Mouse (Mus musculus): ENCODE results near the gene Sertad1. TPM values are rescaled to one million over a fixed set of nuclear protein-coding genes. Genes with fewer than 3 reads are reported as not detected.
A peak's percentile ranks its signal among the peaks of the same experiment; 100 is the strongest.

The Sertad1 gene
- polyA plus RNA-seq, 1 experiment from 2014 or later = 36.7 TPM

DNA sequence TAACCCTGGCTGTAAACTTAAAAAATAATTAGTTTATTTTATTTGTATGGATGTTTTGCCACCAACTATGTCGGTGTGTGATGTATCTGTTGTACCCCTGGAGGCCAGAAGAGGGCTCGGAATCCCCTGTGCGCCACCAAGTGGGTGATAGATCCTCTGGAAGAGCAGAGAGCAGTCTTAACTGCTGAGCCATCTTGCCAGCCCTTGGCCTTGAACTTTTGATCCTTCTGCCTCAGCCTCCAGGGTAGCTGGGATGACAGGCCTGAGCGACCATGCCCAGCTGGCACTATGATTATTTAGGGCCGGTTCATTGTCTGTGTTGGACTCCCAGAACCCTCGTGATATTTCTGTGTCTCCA, 21.9 kb downstream of the Sertad1 start:
- ATAC-seq (ENCODE audit: insufficient read depth, low FRiP score, low read depth) = peak; percentile 57
- no peaks in the 10 kb centered on the region for H3K9me3 ChIP-seq
- H3K27me3 ChIP-seq (replicated peaks) = no peaks in the 10 kb centered on the region
- no peaks in the 10 kb centered on the region for H3K36me3 ChIP-seq
- H3K4me3 ChIP-seq (replicated peaks) = peak overlapping the region; percentile 58
- peak overlapping the region; percentile 68 for H3K4me2 ChIP-seq
- H3K27ac ChIP-seq = peak overlapping the region; percentile 100
- H3K4me1 ChIP-seq = peaks cover 13% of the 10 kb centered on the region
- H3K9ac ChIP-seq = no peak overlapping the region
- WGBS = 18% methylated on average over 6 of the region's 6 CpGs

DNA sequence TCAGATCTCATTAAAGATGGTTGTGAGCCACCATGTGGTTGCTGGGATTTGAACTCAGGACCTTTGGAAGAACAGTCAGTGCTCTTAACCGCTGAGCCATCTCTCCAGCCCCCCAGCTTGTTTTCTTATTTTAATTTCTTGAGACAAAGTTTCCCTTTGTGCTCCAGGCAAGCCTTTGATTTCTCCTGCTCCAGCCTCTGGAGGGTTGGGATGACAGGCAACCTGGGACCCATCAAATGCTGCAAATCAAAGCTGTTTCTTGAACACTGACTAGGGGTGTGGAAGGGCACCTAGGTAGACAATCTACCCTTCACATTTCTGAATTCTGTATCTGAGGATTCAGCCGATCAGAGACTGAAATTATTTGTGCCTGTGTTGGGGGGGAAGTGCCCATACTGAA, 24.1 kb downstream of the Sertad1 start:
- H3K9ac ChIP-seq = no peak overlapping the region
- no peak overlapping the region for H3K4me3 ChIP-seq (replicated peaks)
- ATAC-seq (ENCODE audit: insufficient read depth, low FRiP score, low read depth) = no peak
- WGBS = 89% methylated on average over 2 of the region's 2 CpGs
- H3K27ac ChIP-seq = no peak overlapping the region
- H3K9me3 ChIP-seq = no peaks in the 10 kb centered on the region
- peaks cover 13% of the 10 kb centered on the region for H3K4me1 ChIP-seq
- no peak overlapping the region for H3K4me2 ChIP-seq
- H3K36me3 ChIP-seq = no peaks in the 10 kb centered on the region
- H3K27me3 ChIP-seq (replicated peaks) = no peaks in the 10 kb centered on the region

DNA sequence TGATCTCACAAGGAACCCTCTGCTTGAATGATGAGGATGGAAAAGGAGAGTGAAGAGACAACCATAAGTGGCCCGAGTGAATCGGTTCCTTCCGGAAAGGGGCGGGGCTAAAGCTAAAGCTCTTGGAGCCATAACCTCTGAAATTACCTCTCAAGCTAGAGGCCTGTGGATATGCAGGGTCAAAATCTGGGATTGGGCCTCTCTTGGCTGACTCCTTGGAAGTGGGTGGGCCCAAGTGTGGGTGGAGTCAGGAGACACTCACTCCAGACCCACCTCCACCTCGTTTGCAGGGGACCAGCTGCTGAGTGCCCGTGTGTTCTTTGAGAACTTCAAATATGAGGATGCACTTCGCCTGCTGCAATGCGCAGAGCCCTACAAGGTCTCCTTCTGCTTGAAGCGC, 28.3 kb downstream of the Sertad1 start:
- whole genome bisulfite sequencing = 68% methylated on average over 9 of the region's 9 CpGs
- no peaks in the 10 kb centered on the region for H3K36me3 ChIP-seq
- H3K27ac ChIP-seq = no peak overlapping the region
- H3K27me3 ChIP-seq (replicated peaks) = no peaks in the 10 kb centered on the region
- H3K4me2 ChIP-seq = no peak overlapping the region
- H3K4me3 ChIP-seq (replicated peaks) = no peak overlapping the region
- no peak overlapping the region for H3K9ac ChIP-seq
- ATAC-seq (ENCODE audit: insufficient read depth, low FRiP score, low read depth) = no peak
- no peaks in the 10 kb centered on the region for H3K4me1 ChIP-seq
- no peaks in the 10 kb centered on the region for H3K9me3 ChIP-seq

DNA sequence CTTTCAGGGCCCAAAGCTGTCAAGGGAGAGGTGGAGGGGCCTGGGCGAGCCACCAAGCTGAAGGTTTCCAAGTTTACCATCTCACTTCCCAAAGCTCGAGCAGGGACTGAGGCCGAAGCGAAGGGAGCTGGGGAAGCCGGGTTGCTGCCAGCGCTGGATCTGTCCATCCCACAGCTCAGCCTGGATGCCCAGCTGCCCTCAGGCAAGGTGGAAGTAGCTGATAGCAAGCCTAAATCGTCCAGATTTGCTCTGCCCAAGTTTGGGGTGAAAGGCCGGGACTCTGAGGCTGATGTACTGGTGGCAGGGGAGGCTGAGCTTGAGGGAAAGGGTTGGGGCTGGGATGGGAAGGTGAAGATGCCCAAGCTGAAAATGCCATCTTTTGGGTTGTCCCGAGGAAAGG, 31.6 kb downstream of the Sertad1 start:
- 84% methylated on average over 9 of the region's 9 CpGs for WGBS

DNA sequence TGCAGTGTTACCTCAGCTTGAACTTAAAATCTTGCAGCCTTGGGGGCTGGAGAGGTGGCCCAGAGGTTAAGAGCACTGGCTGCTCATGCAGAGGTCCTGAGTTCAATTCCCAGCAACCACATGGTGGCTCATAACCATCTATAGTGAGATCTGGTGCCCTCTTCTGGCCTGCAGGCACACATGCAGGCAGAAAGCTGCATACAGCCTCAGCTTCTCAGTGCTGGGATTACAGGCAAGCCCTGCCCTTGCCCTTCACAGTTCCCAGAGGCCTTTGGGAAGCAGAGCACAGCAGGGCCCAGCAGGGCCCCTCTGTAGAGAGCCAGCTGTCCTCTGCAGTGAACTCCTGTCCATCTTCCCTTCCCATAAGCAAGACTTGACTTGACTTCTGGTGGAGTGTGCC, 33.4 kb downstream of the Sertad1 start:
- Histone ChIP-seq H3K9ac (no peak overlapping the region), H3K9me3 (no peaks in the 10 kb centered on the region), H3K36me3 (no peaks in the 10 kb centered on the region), H3K4me1 (no peaks in the 10 kb centered on the region), H3K27me3 (replicated peaks) (no peaks in the 10 kb centered on the region), H3K4me2 (no peak overlapping the region), H3K4me3 (replicated peaks) (no peak overlapping the region), H3K27ac (no peak overlapping the region)
- ATAC-seq (ENCODE audit: insufficient read depth, low FRiP score, low read depth) = no peak

More for the DNA sequence above, 31.6 kb downstream of the Sertad1 start:
- H3K9me3 ChIP-seq = no peaks in the 10 kb centered on the region
- no peaks in the 10 kb centered on the region for H3K4me1 ChIP-seq
- H3K27ac ChIP-seq = no peak overlapping the region
- H3K36me3 ChIP-seq = no peaks in the 10 kb centered on the region
- ATAC-seq (ENCODE audit: insufficient read depth, low FRiP score, low read depth) = no peak
- no peaks in the 10 kb centered on the region for H3K27me3 ChIP-seq (replicated peaks)
- H3K4me3 ChIP-seq (replicated peaks) = no peak overlapping the region
- H3K4me2 ChIP-seq = no peak overlapping the region
- H3K9ac ChIP-seq = no peak overlapping the region

DNA sequence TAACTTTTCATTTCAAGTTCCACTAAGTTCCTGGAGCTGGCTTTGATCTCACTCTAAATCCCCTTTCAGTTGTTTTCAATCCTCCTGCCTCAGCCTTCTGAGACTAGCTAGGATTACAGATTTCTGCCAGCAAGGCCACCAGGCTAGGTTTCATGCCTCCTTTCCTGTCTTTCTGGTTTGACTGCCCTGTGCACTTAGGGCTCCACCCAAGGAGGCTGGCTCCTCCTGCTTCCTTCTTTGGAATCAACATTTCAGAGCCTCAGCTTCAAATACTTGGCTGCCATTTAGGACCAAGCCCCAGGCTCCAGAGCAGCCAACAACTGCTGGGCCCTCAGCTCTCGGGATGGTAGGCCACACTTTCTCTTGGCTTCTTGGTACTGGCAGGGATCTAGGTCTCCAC, 33.9 kb downstream of the Sertad1 start:
- WGBS = 65% methylated on average over 1 of the region's 1 CpGs
- Histone ChIP-seq H3K36me3 (no peaks in the 10 kb centered on the region), H3K4me1 (no peaks in the 10 kb centered on the region), H3K4me2 (no peak overlapping the region), H3K27me3 (replicated peaks) (no peaks in the 10 kb centered on the region), H3K9me3 (no peaks in the 10 kb centered on the region), H3K4me3 (replicated peaks) (no peak overlapping the region), H3K27ac (no peak overlapping the region), H3K9ac (no peak overlapping the region)
- ATAC-seq (ENCODE audit: insufficient read depth, low FRiP score, low read depth) = no peak

DNA sequence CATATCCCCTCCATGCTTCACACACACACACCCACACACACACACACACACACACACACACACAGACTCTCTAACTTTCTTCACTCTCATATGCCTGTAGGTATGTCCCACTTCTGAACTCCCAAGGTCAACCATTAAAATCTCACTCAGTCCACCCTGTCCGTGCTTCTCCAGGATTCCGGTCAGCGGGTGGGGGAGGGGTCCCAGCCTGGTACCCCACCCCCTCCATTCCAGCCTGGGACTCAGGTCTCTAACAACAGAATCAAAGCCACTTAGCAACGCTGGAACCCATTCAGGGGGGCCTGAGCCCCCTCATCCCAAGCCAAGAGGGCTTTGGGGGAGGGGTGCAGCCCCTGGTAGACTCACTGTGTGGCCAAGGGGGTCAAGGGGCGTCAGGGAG, 36.3 kb downstream of the Sertad1 start, which contains the start of gene Hipk4:
Hipk4 (plus strand) TSS at position 301 of the 400 bp plus-strand sequence.
- Histone ChIP-seq H3K4me1 (no peaks in the 10 kb centered on the region), H3K27me3 (replicated peaks) (no peaks in the 10 kb centered on the region), H3K36me3 (no peaks in the 10 kb centered on the region), H3K9me3 (no peaks in the 10 kb centered on the region), H3K9ac (no peak within 1 kb of the TSS), H3K4me2 (no peak within 1 kb of the TSS), H3K4me3 (replicated peaks) (no peak within 1 kb of the TSS), H3K27ac (no peak within 1 kb of the TSS)
- 51% methylated on average over 5 of the region's 5 CpGs for WGBS
- ATAC-seq (ENCODE audit: insufficient read depth, low FRiP score, low read depth) = no peak

DNA sequence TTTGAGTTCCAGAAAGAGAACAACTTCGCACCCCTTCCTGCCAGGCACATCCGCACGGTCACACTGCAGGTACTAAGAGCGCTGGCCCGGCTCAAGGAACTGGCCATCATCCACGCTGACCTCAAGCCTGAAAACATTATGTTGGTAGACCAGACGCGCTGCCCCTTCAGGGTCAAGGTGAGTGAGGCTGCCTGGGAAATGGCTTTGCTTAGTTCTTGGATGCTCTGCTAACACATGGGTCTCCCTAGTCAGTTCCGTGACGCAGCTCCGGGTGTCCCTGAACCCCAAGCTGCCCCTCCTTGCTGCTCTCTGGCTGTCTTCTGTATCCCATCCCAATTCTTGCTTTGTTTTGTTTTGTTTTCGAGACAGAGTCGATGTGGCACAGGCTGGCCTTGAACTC, 37.1 kb downstream of the Sertad1 start:
- Histone ChIP-seq H3K4me2 (no peak overlapping the region), H3K27ac (no peak overlapping the region), H3K9ac (no peak overlapping the region), H3K27me3 (replicated peaks) (no peaks in the 10 kb centered on the region), H3K36me3 (no peaks in the 10 kb centered on the region), H3K4me3 (replicated peaks) (no peak overlapping the region), H3K9me3 (no peaks in the 10 kb centered on the region), H3K4me1 (no peaks in the 10 kb centered on the region)
- ATAC-seq (ENCODE audit: insufficient read depth, low FRiP score, low read depth) = no peak
- WGBS = 92% methylated on average over 13 of the region's 13 CpGs

DNA sequence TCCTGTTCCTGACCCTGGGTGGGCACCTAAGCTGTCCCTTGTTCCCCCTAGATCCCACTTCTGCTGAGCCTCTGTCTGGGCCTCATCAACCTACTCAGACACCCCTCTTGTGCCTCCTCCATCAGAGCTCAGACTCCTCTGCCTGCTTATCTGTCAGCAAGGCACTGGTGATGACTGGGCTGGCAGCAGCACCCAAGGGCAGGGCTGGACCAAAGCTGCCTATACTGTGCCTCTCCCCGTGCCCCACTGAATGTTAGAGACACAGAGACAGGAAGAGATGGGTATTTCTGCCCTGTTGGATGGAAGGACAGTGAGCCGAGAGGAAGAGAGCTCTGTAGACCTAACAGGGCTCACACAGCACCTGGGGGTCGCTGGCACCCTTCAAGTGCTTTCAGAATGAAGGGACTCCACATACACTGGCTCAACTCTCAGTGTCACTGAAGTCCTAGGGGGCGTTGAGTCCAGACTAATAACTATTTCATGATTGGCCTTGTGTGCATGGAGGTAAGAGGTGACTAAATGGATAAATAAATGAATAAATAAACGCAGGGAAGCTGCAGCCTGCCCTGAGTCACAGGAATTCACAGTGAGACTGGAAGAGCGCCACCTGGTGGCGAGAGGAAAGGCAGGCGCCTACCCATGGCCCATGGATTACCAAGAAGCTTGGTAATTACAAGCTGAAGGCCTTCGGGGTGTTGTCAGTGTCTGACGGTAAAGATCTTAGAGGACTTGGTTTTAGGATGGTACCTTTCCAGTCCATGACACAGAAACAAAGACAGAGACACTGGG, 39.5 kb downstream of the Sertad1 start:
- WGBS = 23% methylated on average over 10 of the region's 10 CpGs
- no peak overlapping the region for H3K4me3 ChIP-seq (replicated peaks)
- H3K36me3 ChIP-seq = 0 out of 2 replicates have a peak, but pooled peaks cover 2% of the 10 kb centered on the region
- H3K9me3 ChIP-seq = no peaks in the 10 kb centered on the region
- H3K27me3 ChIP-seq (replicated peaks) = no peaks in the 10 kb centered on the region
- no peak overlapping the region for H3K9ac ChIP-seq
- 0 out of 2 replicates have a peak overlapping the region, but pooled peaks have one; percentile 6 for H3K27ac ChIP-seq
- H3K4me2 ChIP-seq = no peak overlapping the region
- ATAC-seq (ENCODE audit: insufficient read depth, low FRiP score, low read depth) = peak; percentile 83
- no peaks in the 10 kb centered on the region for H3K4me1 ChIP-seq

DNA sequence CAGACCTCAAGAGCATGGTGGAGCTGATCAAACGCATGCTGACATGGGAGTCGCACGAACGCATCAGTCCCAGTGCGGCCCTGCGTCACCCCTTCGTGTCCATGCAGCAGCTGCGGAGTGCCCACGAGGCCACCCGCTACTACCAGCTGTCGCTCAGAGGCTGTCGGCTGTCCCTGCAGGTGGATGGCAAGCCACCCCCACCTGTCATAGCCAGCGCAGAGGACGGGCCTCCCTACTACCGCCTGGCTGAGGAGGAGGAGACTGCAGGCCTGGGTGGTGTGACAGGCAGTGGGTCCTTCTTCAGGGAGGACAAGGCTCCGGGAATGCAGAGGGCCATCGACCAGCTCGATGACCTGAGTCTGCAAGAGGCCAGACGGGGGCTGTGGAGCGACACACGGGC, 42.4 kb downstream of the Sertad1 start:
- 84% methylated on average over 21 of the region's 21 CpGs for WGBS
- Histone ChIP-seq H3K4me3 (replicated peaks) (no peak overlapping the region), H3K27ac (no peak overlapping the region), H3K9ac (no peak overlapping the region), H3K36me3 (0 out of 2 replicates have a peak, but pooled peaks cover 7% of the 10 kb centered on the region), H3K27me3 (replicated peaks) (no peaks in the 10 kb centered on the region), H3K9me3 (no peaks in the 10 kb centered on the region), H3K4me1 (no peaks in the 10 kb centered on the region), H3K4me2 (no peak overlapping the region)
- ATAC-seq (ENCODE audit: insufficient read depth, low FRiP score, low read depth) = no peak

DNA sequence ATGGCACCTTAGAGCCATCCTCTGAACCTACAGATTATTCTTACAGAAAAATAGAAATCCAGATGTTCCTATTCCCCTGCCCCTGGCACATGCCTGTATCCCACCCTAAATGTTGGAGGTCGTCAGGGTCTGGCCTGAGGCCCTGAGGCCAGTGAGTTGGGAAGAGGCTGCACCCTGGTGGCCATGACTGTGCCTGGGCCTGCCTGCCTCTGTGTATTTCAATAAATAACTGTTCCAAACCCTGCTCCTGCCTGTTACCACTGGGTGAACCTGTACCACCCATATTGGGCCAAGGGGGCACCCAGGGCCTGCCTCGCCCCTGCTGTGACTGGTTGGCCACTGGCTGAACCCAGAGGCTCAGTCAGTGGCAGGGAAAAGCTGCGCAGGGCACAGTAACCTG, 44.2 kb downstream of the Sertad1 start:
- Histone ChIP-seq H3K4me2 (no peak overlapping the region), H3K4me1 (no peaks in the 10 kb centered on the region), H3K4me3 (replicated peaks) (no peak overlapping the region), H3K27me3 (replicated peaks) (no peaks in the 10 kb centered on the region), H3K9ac (no peak overlapping the region), H3K36me3 (0 out of 2 replicates have a peak, but pooled peaks cover 8% of the 10 kb centered on the region), H3K9me3 (no peaks in the 10 kb centered on the region), H3K27ac (no peak overlapping the region)
- no peak for ATAC-seq (ENCODE audit: insufficient read depth, low FRiP score, low read depth)
- WGBS = 81% methylated on average over 3 of the region's 3 CpGs

DNA sequence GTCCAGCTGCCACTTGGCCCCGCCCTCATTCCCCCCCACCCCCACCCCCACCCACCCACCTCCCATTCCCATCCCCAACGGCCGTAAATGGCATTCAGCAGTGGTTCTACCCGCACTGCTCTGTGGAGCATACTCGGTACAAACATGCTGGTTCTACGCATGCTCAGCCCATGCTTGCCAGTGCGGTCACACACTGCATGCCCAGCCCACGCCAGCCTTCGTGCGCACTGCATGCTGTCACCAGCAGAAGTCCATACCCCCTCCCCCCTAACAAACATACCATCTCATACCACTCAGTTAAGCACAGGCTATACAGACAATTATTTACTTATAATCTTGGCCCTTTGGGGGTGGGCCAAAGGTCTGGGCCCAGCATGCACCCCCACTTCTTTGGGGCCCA, 45.0 kb downstream of the Sertad1 start:
- ATAC-seq (ENCODE audit: insufficient read depth, low FRiP score, low read depth) = no peak
- no peak overlapping the region for H3K9ac ChIP-seq
- no peak overlapping the region for H3K4me3 ChIP-seq (replicated peaks)
- H3K9me3 ChIP-seq = no peaks in the 10 kb centered on the region
- H3K4me2 ChIP-seq = no peak overlapping the region
- 0 out of 2 replicates have a peak, but pooled peaks cover 10% of the 10 kb centered on the region for H3K36me3 ChIP-seq
- no peak overlapping the region for H3K27ac ChIP-seq
- no peaks in the 10 kb centered on the region for H3K4me1 ChIP-seq
- H3K27me3 ChIP-seq (replicated peaks) = no peaks in the 10 kb centered on the region
- 83% methylated on average over 10 of the region's 10 CpGs for WGBS
